Mouse (Mus musculus) heart, postnatal 0 days (tissue): ENCODE measurements at regions not wholly inside any gene's neighbourhood (a gene's known extent, or its start where the extent isn't known, plus 50 kb on each side); places are given as distances from the start of the nearest gene placed in this dataset.

Experiments
- CTCF ChIP-seq: IDR thresholded peaks from 2 replicates; pipeline ENCODE4 v1.5.1; 2016; ENCODE audit warnings: antibody characterized with exemption, control low read depth, low read depth
- EP300 ChIP-seq: IDR thresholded peaks from 2 replicates; pipeline ENCODE4 v1.6.1; 2016; ENCODE audit warnings: antibody characterized with exemption, low read depth

- TF ChIP-seq CTCF = no peak
- TF ChIP-seq EP300 = no peak
Observed at GRCm38 (mm10) chr16:5673372-5673960, 211.7 kb upstream of the Rbfox1 start.
